Mouse (Mus musculus) midbrain, embryonic 10.5 days (tissue): ENCODE measurements around the gene Slc39a8. TPM values are rescaled to one million over a fixed set of nuclear protein-coding genes. Genes with fewer than 3 reads are reported as not detected.
A peak's percentile ranks its signal among the peaks of the same experiment; 100 is the strongest.

ENCODE experiments used
- DNase-seq: peaks from one replicate; pipeline ENCODE4 v3.0.0-alpha.2; 2017; ENCODE audit warnings: low spot score
- H3K27ac ChIP-seq: fragments of 300-500 bp; sonication (generic); replicated peaks from 2 replicates; pipeline ENCODE4 v1.5.1; 2016; ENCODE audit warnings: mild to moderate bottlenecking
- H3K27me3 ChIP-seq: fragments of 300-500 bp; sonication (generic); 2 replicates; pipeline ENCODE4 v1.6.1; 2016; ENCODE audit warnings: low read depth, mild to moderate bottlenecking; ENCODE audit not compliant: poor library complexity, severe bottlenecking
- H3K36me3 ChIP-seq: fragments of 300-500 bp; sonication (generic); 2 replicates; pipeline ENCODE4 v1.6.1; 2016; ENCODE audit warnings: mild to moderate bottlenecking, moderate library complexity
- H3K4me1 ChIP-seq: fragments of 300-500 bp; sonication (generic); 2 replicates; pipeline ENCODE4 v1.6.1; 2016
- H3K4me3 ChIP-seq: fragments of 300-500 bp; sonication (generic); 2 replicates; pipeline ENCODE4 v1.5.1; 2016; ENCODE audit warnings: mild to moderate bottlenecking, moderate library complexity
- H3K9me3 ChIP-seq: fragments of 300-500 bp; sonication (generic); replicated peaks from 2 replicates; pipeline ENCODE4 v1.6.1; 2016; ENCODE audit warnings: mild to moderate bottlenecking
- WGBS: fragments of 180-500 bp; shearing (Covaris S2); methylation state at CpG from one replicate; pipeline ENCODE4 v1.1.7; 2016; 5-methylcytosine and 5-hydroxymethylcytosine counted together
- polyA plus RNA-seq: library from polyadenylated mRNA; unstranded; fragments of >200 nt; fragmentation: Nextera tagmentation; extraction: Ambion mirVana; gene quantifications from 2 replicates; pipeline ENCODE4 v1.2.1, GENCODE M21; 2016

Slc39a8 gene
- polyA plus RNA-seq = 20.9 and 22.7 TPM in 2 replicates

DNA sequence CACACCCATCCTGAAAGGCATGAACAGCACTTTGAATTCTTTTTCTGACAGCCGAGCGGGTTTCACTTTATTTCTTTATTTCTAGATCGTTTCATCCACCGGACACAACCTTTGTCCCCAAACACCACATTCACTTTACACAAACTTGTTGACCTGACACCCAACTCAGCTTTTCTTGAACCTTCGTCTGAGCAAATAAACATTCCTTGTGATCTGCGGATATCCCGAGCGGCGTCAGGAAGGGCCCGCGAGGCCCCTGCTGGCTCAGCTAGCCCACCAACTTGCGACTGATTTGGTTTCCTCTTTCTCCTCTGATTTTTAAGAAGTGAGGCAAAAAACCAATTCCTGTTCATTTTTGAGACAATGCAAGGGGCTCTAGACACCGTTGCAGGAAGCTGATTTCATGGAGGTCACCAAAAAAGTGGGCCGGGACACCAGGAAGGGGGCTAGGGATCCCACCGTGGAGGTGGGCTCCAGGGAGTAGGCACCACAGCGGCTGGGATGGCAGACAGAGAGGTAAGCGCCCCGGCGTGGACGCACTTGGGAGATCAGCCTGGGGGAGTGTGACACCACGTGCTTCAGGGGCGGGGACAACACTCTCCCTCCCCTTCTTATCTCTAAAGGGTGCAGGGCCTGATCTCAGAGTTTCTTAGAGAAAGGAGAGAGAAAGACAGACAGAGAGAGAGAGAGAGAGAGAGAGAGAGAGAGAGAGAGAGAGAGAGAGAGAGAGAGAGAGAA lies at the start of gene Slc39a8:
Slc39a8 (plus strand) TSS at position 264 of the 738 bp plus-strand sequence.
- peaks cover 18% of the 10 kb centered on the region for H3K27me3 ChIP-seq
- H3K4me3 ChIP-seq = peak within 1 kb of the TSS; percentile 74
- H3K36me3 ChIP-seq = no peaks in the 10 kb centered on the region
- 3% methylated on average over 22 of the region's 22 CpGs for WGBS
- peak; percentile 82 for DNase-seq
- no peaks in the 10 kb centered on the region for H3K9me3 ChIP-seq
- peak within 1 kb of the TSS; percentile 87 for H3K27ac ChIP-seq
- peaks cover 24% of the 10 kb centered on the region for H3K4me1 ChIP-seq

DNA sequence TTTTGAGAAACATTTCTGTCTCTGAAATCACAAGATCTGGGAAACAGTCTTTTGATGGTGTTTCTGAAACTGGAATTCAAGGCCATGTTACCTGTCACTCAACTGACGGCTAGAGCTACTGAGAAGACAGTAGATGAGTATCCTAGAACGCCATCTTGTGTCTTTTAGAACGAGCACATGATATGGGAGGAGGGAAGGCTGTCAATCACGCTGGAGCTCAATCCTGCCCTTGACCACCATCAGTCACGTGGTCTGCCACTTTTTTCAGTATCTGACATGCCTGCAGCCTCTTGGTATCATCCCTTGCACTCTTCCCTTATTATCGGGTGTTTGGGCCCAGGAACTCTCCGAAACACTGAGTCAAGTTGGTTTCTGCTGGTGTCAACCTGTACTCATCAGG lies 40.0 kb upstream of the Slc39a8 start:
- H3K4me3 ChIP-seq = no peak overlapping the region
- H3K36me3 ChIP-seq = no peaks in the 10 kb centered on the region
- 87% methylated on average over 7 of the region's 7 CpGs for WGBS
- H3K27ac ChIP-seq = no peak overlapping the region
- no peaks in the 10 kb centered on the region for H3K9me3 ChIP-seq
- H3K4me1 ChIP-seq = peaks cover 7% of the 10 kb centered on the region
- DNase-seq = no peak
- H3K27me3 ChIP-seq = no peaks in the 10 kb centered on the region

- Histone ChIP-seq H3K27me3 (no peaks in the 10 kb centered on the region), H3K9me3 (no peaks in the 10 kb centered on the region), H3K36me3 (no peaks in the 10 kb centered on the region), H3K27ac (no peak overlapping the region), H3K4me1 (no peaks in the 10 kb centered on the region), H3K4me3 (no peak overlapping the region)
- DNase-seq = no peak
- WGBS = 94% methylated on average over 6 of the region's 6 CpGs
Observed at GRCm38 (mm10) chr3:135796117-135796516, 29.0 kb upstream of the Slc39a8 start.

- Histone ChIP-seq H3K4me3 (no peak overlapping the region), H3K36me3 (no peaks in the 10 kb centered on the region), H3K27ac (no peak overlapping the region), H3K9me3 (no peaks in the 10 kb centered on the region), H3K4me1 (no peaks in the 10 kb centered on the region), H3K27me3 (no peaks in the 10 kb centered on the region)
- WGBS = 81% methylated on average over 3 of the region's 3 CpGs
- DNase-seq = no peak
Observed at GRCm38 (mm10) chr3:135798241-135798640, 26.8 kb upstream of the Slc39a8 start.

DNA sequence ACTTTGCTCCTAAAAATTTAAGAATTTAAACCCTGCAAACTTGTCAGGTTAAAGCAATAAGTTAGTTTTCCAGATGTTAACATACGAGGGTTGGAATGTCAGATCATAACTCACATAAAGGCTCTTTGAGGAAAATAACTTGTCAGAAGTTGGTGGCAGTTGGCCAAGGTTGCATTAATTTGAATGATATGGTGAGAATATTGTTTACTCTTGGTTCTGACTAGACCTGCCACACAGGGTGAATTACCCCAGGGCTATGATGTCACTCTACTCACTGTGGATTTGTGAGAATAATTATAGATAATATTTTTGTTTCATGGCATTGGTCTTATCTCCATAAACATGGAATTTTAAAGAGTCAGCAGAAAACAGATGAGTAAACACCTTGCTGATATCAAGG lies 26.4 kb upstream of the Slc39a8 start:
- H3K4me3 ChIP-seq = no peak overlapping the region
- DNase-seq = no peak
- no peak overlapping the region for H3K27ac ChIP-seq
- 92% methylated on average over 1 of the region's 1 CpGs for WGBS
- no peaks in the 10 kb centered on the region for H3K4me1 ChIP-seq
- no peaks in the 10 kb centered on the region for H3K36me3 ChIP-seq
- H3K9me3 ChIP-seq = no peaks in the 10 kb centered on the region
- no peaks in the 10 kb centered on the region for H3K27me3 ChIP-seq

- Histone ChIP-seq H3K36me3 (no peaks in the 10 kb centered on the region), H3K9me3 (no peaks in the 10 kb centered on the region), H3K4me3 (no peak overlapping the region), H3K4me1 (no peaks in the 10 kb centered on the region), H3K27ac (no peak overlapping the region), H3K27me3 (no peaks in the 10 kb centered on the region)
- 91% methylated on average over 14 of the region's 14 CpGs for WGBS
- no peak for DNase-seq
Observed at GRCm38 (mm10) chr3:135814665-135815064, 10.4 kb upstream of the Slc39a8 start.

DNA sequence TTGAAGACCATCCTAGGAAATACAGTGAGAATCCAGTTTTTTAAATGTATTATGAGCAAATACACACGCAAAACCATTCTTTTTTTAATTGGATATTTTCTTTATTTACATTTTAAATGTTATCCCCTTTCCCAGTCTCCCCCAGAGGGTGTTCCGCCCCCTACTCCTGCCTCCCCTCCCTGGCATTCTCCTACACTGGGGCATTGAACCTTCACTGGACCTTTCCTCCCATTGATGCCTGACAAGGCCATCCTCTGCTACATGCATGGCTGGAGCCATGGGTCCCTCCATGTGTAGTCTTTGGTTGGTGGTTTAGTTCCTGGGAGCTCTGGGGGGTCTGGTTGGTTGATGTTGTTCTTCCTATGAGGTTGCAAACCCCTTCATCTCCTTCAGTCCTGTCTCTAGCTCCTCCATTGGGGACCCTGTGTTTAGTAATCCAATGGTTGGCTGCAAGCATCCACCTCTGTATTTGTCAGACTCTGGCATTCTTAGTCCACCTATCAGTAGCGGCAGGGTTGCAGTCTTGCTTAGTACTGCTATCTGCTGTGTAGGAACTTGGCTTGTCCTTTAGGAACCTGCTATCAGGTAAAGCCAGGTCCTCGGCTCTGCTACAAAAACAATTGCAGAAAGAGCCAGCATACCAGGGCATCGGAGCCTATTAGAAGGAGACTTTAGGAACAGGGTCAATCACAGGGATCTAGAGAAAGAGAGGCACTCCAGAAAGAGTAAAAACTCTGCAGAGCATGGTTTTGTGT lies 8.9 kb upstream of the Slc39a8 start:
- 89% methylated on average over 5 of the region's 5 CpGs for WGBS
- H3K4me3 ChIP-seq = no peak overlapping the region

GRCm38 (mm10) chr3:135817124-135817523 lies 8.0 kb upstream of the Slc39a8 start:
- H3K4me3 ChIP-seq = no peak overlapping the region
- H3K36me3 ChIP-seq = no peaks in the 10 kb centered on the region
- no peak for DNase-seq
- no peaks in the 10 kb centered on the region for H3K27me3 ChIP-seq
- no peak overlapping the region for H3K27ac ChIP-seq
- 70% methylated on average over 1 of the region's 1 CpGs for WGBS
- no peaks in the 10 kb centered on the region for H3K4me1 ChIP-seq
- no peaks in the 10 kb centered on the region for H3K9me3 ChIP-seq

More for the DNA sequence above, 8.9 kb upstream of the Slc39a8 start:
- Histone ChIP-seq H3K9me3 (no peaks in the 10 kb centered on the region), H3K27me3 (no peaks in the 10 kb centered on the region), H3K36me3 (no peaks in the 10 kb centered on the region), H3K4me1 (no peaks in the 10 kb centered on the region), H3K27ac (no peak overlapping the region)
- DNase-seq = no peak

GRCm38 (mm10) chr3:135824436-135824835 lies 643 bp upstream of the Slc39a8 start:
- WGBS = 30% methylated on average over 1 of the region's 4 CpGs
- DNase-seq = no peak
- peak overlapping the region; percentile 52; the same call in 1 of the 2 replicates for H3K27ac ChIP-seq
- no peaks in the 10 kb centered on the region for H3K9me3 ChIP-seq
- H3K27me3 ChIP-seq = peaks cover 18% of the 10 kb centered on the region
- H3K36me3 ChIP-seq = no peaks in the 10 kb centered on the region
- peaks cover 24% of the 10 kb centered on the region for H3K4me1 ChIP-seq
- no peak overlapping the region for H3K4me3 ChIP-seq

- H3K27ac ChIP-seq = peak overlapping the region; percentile 87
- H3K4me1 ChIP-seq = peaks cover 24% of the 10 kb centered on the region
- H3K4me3 ChIP-seq = peak overlapping the region; percentile 74
- under 1% methylated on average over 57 of the region's 57 CpGs for WGBS
- peaks cover 18% of the 10 kb centered on the region for H3K27me3 ChIP-seq
- H3K9me3 ChIP-seq = no peaks in the 10 kb centered on the region
- peak; percentile 73 for DNase-seq
- H3K36me3 ChIP-seq = no peaks in the 10 kb centered on the region
Observed at GRCm38 (mm10) chr3:135825754-135826683, 940 bp downstream of the Slc39a8 start.

- no peaks in the 10 kb centered on the region for H3K9me3 ChIP-seq
- 26% methylated on average over 12 of the region's 12 CpGs for WGBS
- H3K4me1 ChIP-seq = peaks cover 24% of the 10 kb centered on the region
- H3K36me3 ChIP-seq = no peaks in the 10 kb centered on the region
- peak overlapping the region; percentile 87 for H3K27ac ChIP-seq
- H3K4me3 ChIP-seq = peak overlapping the region; percentile 74
- DNase-seq = no peak
- peaks cover 18% of the 10 kb centered on the region for H3K27me3 ChIP-seq
Observed at GRCm38 (mm10) chr3:135826684-135827249, 1.7 kb downstream of the Slc39a8 start.

DNA sequence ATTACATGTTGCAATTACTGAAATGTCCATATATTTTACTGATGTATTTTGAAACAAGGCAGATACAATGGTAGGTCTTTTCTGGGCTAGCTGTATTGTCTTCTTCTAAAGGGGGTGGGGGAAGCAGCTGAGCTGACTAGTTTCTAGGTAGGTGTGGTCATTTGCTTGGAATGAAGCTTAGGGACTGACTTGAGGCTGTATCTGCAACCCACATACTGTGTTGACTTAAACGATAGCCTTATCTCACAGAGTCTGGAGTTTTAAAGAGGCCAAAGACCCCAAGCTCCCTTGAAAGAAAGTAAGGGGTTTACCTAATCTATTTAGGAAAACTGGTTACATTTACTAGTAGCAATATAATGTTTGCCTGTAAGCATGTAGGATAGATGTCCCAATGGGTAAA lies 2.9 kb downstream of the Slc39a8 start:
- Histone ChIP-seq H3K36me3 (no peaks in the 10 kb centered on the region), H3K27ac (no peak overlapping the region), H3K9me3 (no peaks in the 10 kb centered on the region), H3K27me3 (peaks cover 18% of the 10 kb centered on the region), H3K4me3 (no peak overlapping the region), H3K4me1 (peaks cover 24% of the 10 kb centered on the region)
- no peak for DNase-seq
- WGBS = 50% methylated on average over 1 of the region's 1 CpGs
